8 mouse cellular contexts compared by ENCODE assay signal in genomic region chr2:181458411-181459152, GRCm38 (mm10). TPM values are rescaled to one million over a fixed set of nuclear protein-coding genes. Genes with fewer than 3 reads are reported as not detected.
A peak's percentile ranks its signal among the peaks of the same experiment; 100 is the strongest.
DNase-seq lines count a peak whose midpoint lies in the region; ATAC-seq and TF ChIP-seq lines count a peak whose summit lies in the region.

No protein-coding gene starts in this region.

- peak overlapping the region; percentile 56 for H3K4me3 ChIP-seq in cortical plate, adult 2 months (ENCODE audit: insufficient read depth, low read length)
- peak overlapping the region; percentile 99 for H3K4me3 ChIP-seq in kidney, embryonic 14.5 days (ENCODE audit: low read length)
- peak overlapping the region; percentile 89 for H3K4me3 ChIP-seq in lung, postnatal 0 days (ENCODE audit: low read depth, low read length)

- H3K9ac ChIP-seq in kidney, embryonic 14.5 days (ENCODE audit: low read depth, low read length), result peak overlapping the region; percentile 94
- H3K9ac ChIP-seq in lung, postnatal 0 days (replicated peaks; ENCODE audit: low read depth), result peak overlapping the region; percentile 57

- no peaks in the 10 kb centered on the region for H3K9me3 ChIP-seq in kidney, embryonic 14.5 days (ENCODE audit: control insufficient read depth, low read length)
- no peaks in the 10 kb centered on the region for H3K9me3 ChIP-seq in lung, postnatal 0 days (ENCODE audit: low read length)

- H3K4me2 ChIP-seq in kidney, embryonic 14.5 days (replicated peaks; ENCODE audit: low read depth, low read length), result peak overlapping the region; percentile 96
- H3K4me2 ChIP-seq in lung, postnatal 0 days (replicated peaks; ENCODE audit: low read depth, low read length), result peak overlapping the region; percentile 98

- no peak for TF ChIP-seq POLR2A in cortical plate, adult 2 months (IDR thresholded peaks at IDR 0.05; ENCODE audit: extremely low read depth, insufficient read depth, low read length)

- TF ChIP-seq EP300 in lung, postnatal 0 days (IDR thresholded peaks at IDR 0.05), result no peak

- H3K36me3 ChIP-seq in kidney, embryonic 14.5 days (ENCODE audit: control insufficient read depth, insufficient read depth, low read length), result no peaks in the 10 kb centered on the region
- H3K36me3 ChIP-seq in lung, postnatal 0 days (ENCODE audit: insufficient read depth, low read length), result no peaks in the 10 kb centered on the region

- ATAC-seq in kidney, embryonic 14.5 days (ENCODE audit: low FRiP score, low TSS enrichment), result no peak
- ATAC-seq in lung, postnatal 0 days, result no peak; the same call in 1 of the 2 replicates

- under 1% methylated on average over 61 of the region's 72 CpGs for WGBS in kidney, embryonic 14.5 days
- WGBS in lung, postnatal 0 days, result 2% methylated on average over 43 of the region's 72 CpGs

- peak; percentile 60 for DNase-seq in CD4-positive, CD25-positive, alpha-beta regulatory T cell, adult 2 months (ENCODE audit: low read depth, low spot score)
- DNase-seq in MN1 (ENCODE audit: low spot score), result peak; percentile 67
- DNase-seq in heart, adult 9 months (ENCODE audit: low spot score in 2 of 2), result peak; percentile 44 to 64
- DNase-seq in lung, postnatal 0 days (ENCODE audit: low spot score), result peak; percentile 23
- peak; percentile 28 for DNase-seq in right cerebral cortex, postnatal 4 days
- no peak for DNase-seq in frontal cortex, postnatal 14 days (ENCODE audit: low spot score in 2 of 2)

- no peak for TF ChIP-seq CTCF in cortical plate, adult 2 months (IDR thresholded peaks at IDR 0.05; ENCODE audit: extremely low read depth, insufficient read depth, low read length)
- TF ChIP-seq CTCF in lung, postnatal 0 days (IDR thresholded peaks at IDR 0.05), result no peak

- H3K27me3 ChIP-seq in kidney, embryonic 14.5 days (ENCODE audit: control insufficient read depth, insufficient read depth, low read length), result no peaks in the 10 kb centered on the region
- H3K27me3 ChIP-seq in lung, postnatal 0 days (replicated peaks; ENCODE audit: insufficient read depth, low read length), result no peaks in the 10 kb centered on the region

- no peaks in the 10 kb centered on the region for H3K4me1 ChIP-seq in cortical plate, adult 2 months (ENCODE audit: control insufficient read depth, insufficient read depth, low read length)
- peaks cover 20% of the 10 kb centered on the region for H3K4me1 ChIP-seq in kidney, embryonic 14.5 days (ENCODE audit: control insufficient read depth, insufficient read depth, low read length)
- no peaks in the 10 kb centered on the region for H3K4me1 ChIP-seq in lung, postnatal 0 days (ENCODE audit: insufficient read depth, low read depth, low read length)

- H3K27ac ChIP-seq in cortical plate, adult 2 months (ENCODE audit: insufficient read depth, low read length), result peak overlapping the region; percentile 48; the same call in 1 of the 2 replicates
- peak overlapping the region; percentile 78 for H3K27ac ChIP-seq in kidney, embryonic 14.5 days (ENCODE audit: low read depth, low read length)
- peak overlapping the region; percentile 83 for H3K27ac ChIP-seq in lung, postnatal 0 days (ENCODE audit: low read length)

RNA-seq across cellular contexts. Expression of gene Zbtb46, which starts 0.6 kb away (rescaled TPM):
- 7.5 TPM in 2 replicates for polyA plus RNA-seq in cortical plate, adult 2 months (2012; rRNA removed)
- 13.7 and 26.6 TPM in 2 replicates for polyA plus RNA-seq in kidney, embryonic 14.5 days (2014; fragmentation: Nextera tagmentation; extraction: Ambion mirVana)
- 11.2 and 14.8 TPM in 2 replicates for polyA plus RNA-seq in lung, postnatal 0 days (2015; fragmentation: Nextera tagmentation; extraction: Ambion mirVana)

RNA-seq across cellular contexts. Expression of gene Abhd16b, which starts 34.4 kb away (rescaled TPM):
- polyA plus RNA-seq in cortical plate, adult 2 months (2012; rRNA removed), result not detected in 2 replicates
- polyA plus RNA-seq in kidney, embryonic 14.5 days (2014; fragmentation: Nextera tagmentation; extraction: Ambion mirVana), result 0.14 and 0.19 TPM in 2 replicates
- 0.21 and 0.25 TPM in 2 replicates for polyA plus RNA-seq in lung, postnatal 0 days (2015; fragmentation: Nextera tagmentation; extraction: Ambion mirVana)

RNA-seq across cellular contexts. Expression of gene Tpd52l2, which starts 38.4 kb away (rescaled TPM):
- 112 and 120 TPM in 2 replicates for polyA plus RNA-seq in cortical plate, adult 2 months (2012; rRNA removed)
- polyA plus RNA-seq in kidney, embryonic 14.5 days (2014; fragmentation: Nextera tagmentation; extraction: Ambion mirVana), result 175 and 184 TPM in 2 replicates
- polyA plus RNA-seq in lung, postnatal 0 days (2015; fragmentation: Nextera tagmentation; extraction: Ambion mirVana), result 131 and 135 TPM in 2 replicates

Comparison
In these comparisons a context has a peak if more than half of its experiments do, and no peak if none do; other contexts are left out.
1. DNase-seq: peak in CD4-positive, CD25-positive, alpha-beta regulatory T cell, adult 2 months (single experiment), MN1 (single experiment), heart, adult 9 months (2 of 2), lung, postnatal 0 days (single experiment) and right cerebral cortex, postnatal 4 days (single experiment); none in frontal cortex, postnatal 14 days (0 of 2).
2. Peak in every context shown above with its lines, with median percentiles within 50 percentile points of each other: H3K27ac ChIP-seq and H3K4me3 ChIP-seq.